Mouse (Mus musculus): ENCODE measurements at regions not wholly inside any gene's neighbourhood (a gene's known extent, or its start where the extent isn't known, plus 50 kb on each side); places are given as distances from the start of the nearest gene placed in this dataset.

DNA sequence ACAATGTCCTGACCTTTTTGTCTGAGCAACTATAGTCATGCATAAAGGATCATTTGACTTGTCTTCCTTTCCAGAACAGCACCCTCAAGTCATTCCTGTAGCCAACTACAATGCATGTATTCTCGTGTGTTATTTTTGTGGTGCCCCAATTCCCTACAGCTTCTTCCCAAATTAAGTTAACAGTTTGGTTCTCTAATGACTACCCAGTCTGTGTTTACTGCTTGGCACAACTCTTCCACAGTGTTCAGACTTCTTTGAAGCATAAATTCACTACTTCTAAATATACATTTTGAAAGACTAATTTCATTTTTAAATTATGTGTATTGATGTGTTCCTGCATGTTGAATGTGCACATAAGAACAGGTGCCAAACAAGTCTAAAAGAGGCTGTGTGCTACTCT lies 2667.1 kb downstream of the 9330182O14Rik start:
- no peak for TF ChIP-seq CTCF (IDR thresholded peaks at IDR 0.05; ENCODE audit: insufficient read depth, low read length)
- TF ChIP-seq POLR2A (IDR thresholded peaks at IDR 0.05; ENCODE audit: borderline replicate concordance, extremely low read depth, low read depth, low read length), result no peak
